Mouse (Mus musculus) bone marrow, adult 2 months (tissue): ENCODE results near the gene Hnrnpa1. TPM values are rescaled to one million over a fixed set of nuclear protein-coding genes. Genes with fewer than 3 reads are reported as not detected.

ENCODE experiments used
- H3K27ac ChIP-seq: fragments of 200-500 bp; 2 replicates; pipeline ENCODE4 v1.5.1; 2012; ENCODE audit warnings: low read depth, mild to moderate bottlenecking, control low read depth, inconsistent platforms, low read length; ENCODE audit not compliant: control insufficient read depth, poor library complexity, insufficient read depth
- H3K4me1 ChIP-seq: fragments of 200-500 bp; 2 replicates; pipeline ENCODE4 v1.6.1; 2011; ENCODE audit warnings: low read length; ENCODE audit not compliant: control insufficient read depth, insufficient read depth
- H3K4me3 ChIP-seq: fragments of 200-500 bp; replicated peaks from 2 replicates; pipeline ENCODE3; 2011; ENCODE audit warnings: mild to moderate bottlenecking, low read depth, low read length, control low read depth; ENCODE audit not compliant: control insufficient read depth
- CTCF ChIP-seq: fragments of 200-500 bp; IDR thresholded peaks from 2 replicates; pipeline ENCODE4 v1.5.1; 2011; ENCODE audit warnings: low read length, control low read depth; ENCODE audit not compliant: control insufficient read depth, insufficient read depth
- POLR2A ChIP-seq: fragments of 200-500 bp; IDR thresholded peaks from 2 replicates; pipeline ENCODE4 v1.6.1; 2011; ENCODE audit warnings: low read depth, mild to moderate bottlenecking, control low read depth, low read length, borderline replicate concordance; ENCODE audit not compliant: control insufficient read depth
- WGBS: fragments of 180-500 bp; shearing (Covaris S2); methylation state at CpG from one replicate; pipeline ENCODE4 v1.1.7; 2018; 5-methylcytosine and 5-hydroxymethylcytosine counted together
- polyA plus RNA-seq: library from polyadenylated mRNA; stranded (reverse); fragments of >200 nt; gene quantifications from 2 replicates; pipeline ENCODE4 v1.2.4, GENCODE M21; 2011; ENCODE audit warnings: low replicate concordance; ENCODE audit not compliant: missing spikeins, insufficient read depth, insufficient read length

Hnrnpa1 gene
- 406 and 641 TPM in 2 replicates for polyA plus RNA-seq

- WGBS = under 1% methylated on average over 47 of the region's 47 CpGs
- peak; percentile 53; the same call in 1 of the 2 replicates for TF ChIP-seq POLR2A
- TF ChIP-seq CTCF = no peak
- Histone ChIP-seq H3K27ac (peak within 1 kb of the TSS; percentile 78), H3K4me1 (no peaks in the 10 kb centered on the region), H3K4me3 (peak within 1 kb of the TSS; percentile 88)
These were observed at the start of gene Hnrnpa1 for GRCm38 (mm10) chr15:103240160-103241028. Gene Hnrnpa1, plus strand, starts transcription at chr15:103240432.

GRCm38 (mm10) chr15:103190531-103191462, 49.4 kb upstream of the Hnrnpa1 start:
- Histone ChIP-seq H3K4me3 (no peak overlapping the region), H3K27ac (no peak overlapping the region)
- WGBS = 61% methylated on average over 10 of the region's 10 CpGs

GRCm38 (mm10) chr15:103193606-103194005, 46.6 kb upstream of the Hnrnpa1 start:
- H3K27ac ChIP-seq = no peak overlapping the region
- TF ChIP-seq POLR2A (no peak), CTCF (no peak)
- 68% methylated on average over 2 of the region's 2 CpGs for WGBS
- no peaks in the 10 kb centered on the region for H3K4me1 ChIP-seq
- no peak overlapping the region for H3K4me3 ChIP-seq

More at GRCm38 (mm10) chr15:103190531-103191462, 49.4 kb upstream of the Hnrnpa1 start:
- H3K4me1 ChIP-seq = no peaks in the 10 kb centered on the region
- peak; percentile 77 for TF ChIP-seq CTCF
- no peak for TF ChIP-seq POLR2A

GRCm38 (mm10) chr15:103196835-103197234, 43.4 kb upstream of the Hnrnpa1 start:
- WGBS = 91% methylated on average over 1 of the region's 1 CpGs
- Histone ChIP-seq H3K4me3 (no peak overlapping the region), H3K4me1 (no peaks in the 10 kb centered on the region), H3K27ac (no peak overlapping the region)
- no peak for TF ChIP-seq CTCF
- TF ChIP-seq POLR2A = no peak

GRCm38 (mm10) chr15:103197785-103198184, 42.4 kb upstream of the Hnrnpa1 start:
- TF ChIP-seq POLR2A (no peak), CTCF (no peak)
- no peak overlapping the region for H3K27ac ChIP-seq
- no peaks in the 10 kb centered on the region for H3K4me1 ChIP-seq
- 93% methylated on average over 4 of the region's 4 CpGs for WGBS
- no peak overlapping the region for H3K4me3 ChIP-seq

- no peak overlapping the region for H3K27ac ChIP-seq
- WGBS = 78% methylated on average over 6 of the region's 6 CpGs
- H3K4me3 ChIP-seq = no peak overlapping the region
- H3K4me1 ChIP-seq = no peaks in the 10 kb centered on the region
- TF ChIP-seq POLR2A (no peak), CTCF (no peak)
These were observed 38.0 kb upstream of the Hnrnpa1 start for GRCm38 (mm10) chr15:103202088-103202793.

GRCm38 (mm10) chr15:103205156-103205555, 35.1 kb upstream of the Hnrnpa1 start:
- WGBS = 54% methylated on average over 2 of the region's 2 CpGs
- Histone ChIP-seq H3K4me3 (no peak overlapping the region), H3K4me1 (no peaks in the 10 kb centered on the region), H3K27ac (no peak overlapping the region)
- TF ChIP-seq POLR2A (no peak), CTCF (no peak)
